Mouse (Mus musculus): Measurements from ENCODE around the gene Nol3.
A peak's percentile ranks its signal among the peaks of the same experiment; 100 is the strongest.

DNA sequence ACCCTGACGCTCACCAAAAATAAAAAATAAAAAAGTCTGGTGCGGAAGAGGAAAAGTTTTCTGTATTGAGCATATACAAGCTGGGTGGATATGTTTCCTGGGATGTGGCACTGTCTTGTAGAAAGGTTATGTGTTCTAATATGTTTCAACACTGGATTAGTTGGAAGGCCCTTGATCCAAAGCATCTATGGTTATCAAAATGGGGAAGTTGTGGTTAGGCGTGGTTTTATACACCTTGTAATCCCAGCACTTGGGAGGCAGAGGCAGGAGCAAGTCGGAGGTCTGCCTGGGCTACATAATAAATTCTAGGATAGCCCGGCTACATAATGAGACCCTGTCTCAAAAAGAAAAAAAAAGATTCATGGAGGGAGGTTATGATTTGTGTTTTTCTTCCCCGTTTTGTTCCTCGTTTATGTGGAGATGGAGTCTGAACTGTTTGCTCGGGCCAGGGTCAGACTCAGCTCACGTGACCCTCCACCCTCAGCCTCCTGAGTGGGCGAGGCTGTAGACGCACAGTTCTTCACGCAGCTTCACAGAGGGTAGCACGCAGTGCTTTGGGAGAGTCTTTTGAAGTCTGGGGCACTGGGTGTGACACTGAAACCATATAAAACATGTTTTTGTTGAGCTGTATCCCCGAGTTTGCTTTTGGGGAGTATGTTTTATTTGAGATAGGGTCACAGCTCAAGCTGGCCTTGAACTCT, 38.3 kb upstream of the Nol3 start:
- TF ChIP-seq CHD1 (IDR thresholded peaks at IDR 0.05; ENCODE audit: low read depth, low read length), result no peak
- no peak for TF ChIP-seq GABPA (IDR thresholded peaks at IDR 0.05; ENCODE audit: low read depth, low read length)
- TF ChIP-seq USF1 (IDR thresholded peaks at IDR 0.05; ENCODE audit: low read depth, low read length), result no peak
- TF ChIP-seq CTCF (IDR thresholded peaks at IDR 0.05 in 2 of 3, conservative IDR thresholded peaks at IDR 0.05 in 1 of 3; ENCODE audit: control insufficient read depth in 1 of 3, insufficient read depth in 1 of 3, low read depth in 2 of 3, low read length in 3 of 3, poor library complexity in 1 of 3, severe bottlenecking in 1 of 3), result no peak
- no peak for TF ChIP-seq POLR2A (IDR thresholded peaks at IDR 0.05; ENCODE audit: control insufficient read depth in 1 of 2, insufficient read depth in 1 of 2, low read depth in 1 of 2, low read length in 2 of 2, poor library complexity in 1 of 2)
- TF ChIP-seq POLR2AphosphoS2 (IDR thresholded peaks at IDR 0.05; ENCODE audit: low read length), result no peak
- no peak for TF ChIP-seq ZC3H11A (IDR thresholded peaks at IDR 0.05; ENCODE audit: low read depth, low read length)
- no peak for TF ChIP-seq ELF1 (IDR thresholded peaks at IDR 0.05; ENCODE audit: low read depth, low read length)
- peak in 1 of 2 experiments; percentile 53; a peak in 1 of 4 replicates for TF ChIP-seq EP300 (IDR thresholded peaks at IDR 0.05; ENCODE audit: low read depth in 1 of 2, low read length in 2 of 2)
- TF ChIP-seq ZNF384 (IDR thresholded peaks at IDR 0.05; ENCODE audit: low read depth, low read length), result no peak
- no peak for TF ChIP-seq JUND (IDR thresholded peaks at IDR 0.05; ENCODE audit: low read depth, low read length)
